Mouse (Mus musculus) embryo, embryonic 10.5 days (tissue): ENCODE measurements around the gene Gtsf1.
A peak's percentile ranks its signal among the peaks of the same experiment; 100 is the strongest.

ENCODE experiments used
- DNase-seq: peaks from one replicate; pipeline ENCODE4 v3.0.0-alpha.2; 2015; ENCODE audit warnings: low spot score

Gtsf1 gene

GRCm38 (mm10) chr15:103377752-103378664 is 52.3 kb downstream of the Gtsf1 start:
- no peak for DNase-seq

GRCm38 (mm10) chr15:103376837-103377269 is 53.4 kb downstream of the Gtsf1 start:
- no peak for DNase-seq

- no peak for DNase-seq
Observed at GRCm38 (mm10) chr15:103375112-103375800, 55.0 kb downstream of the Gtsf1 start.

GRCm38 (mm10) chr15:103372461-103372860 is 57.8 kb downstream of the Gtsf1 start:
- no peak for DNase-seq

- DNase-seq, result no peak
Observed at GRCm38 (mm10) chr15:103371741-103372140, 58.5 kb downstream of the Gtsf1 start.

- DNase-seq, result peak; percentile 41
Observed at GRCm38 (mm10) chr15:103371208-103371607, 59.1 kb downstream of the Gtsf1 start.

GRCm38 (mm10) chr15:103370462-103370861 is 59.8 kb downstream of the Gtsf1 start:
- DNase-seq, result no peak

GRCm38 (mm10) chr15:103369123-103369522 is 61.1 kb downstream of the Gtsf1 start:
- no peak for DNase-seq

- DNase-seq, result no peak
Observed at GRCm38 (mm10) chr15:103368179-103368940, 61.9 kb downstream of the Gtsf1 start.

- DNase-seq, result peak; percentile 81
Observed at GRCm38 (mm10) chr15:103366376-103367149, 63.7 kb downstream of the Gtsf1 start, which contains the start of gene Itga5. Gene Itga5 (minus strand): TSS chr15:103366763.

GRCm38 (mm10) chr15:103365471-103366375 is 64.5 kb downstream of the Gtsf1 start:
- DNase-seq, result peak; percentile 71

- no peak for DNase-seq
Observed at GRCm38 (mm10) chr15:103364761-103365160, 65.5 kb downstream of the Gtsf1 start.

GRCm38 (mm10) chr15:103363809-103364208 is 66.5 kb downstream of the Gtsf1 start:
- no peak for DNase-seq

GRCm38 (mm10) chr15:103362950-103363349 is 67.3 kb downstream of the Gtsf1 start:
- DNase-seq, result no peak

- DNase-seq, result no peak
Observed at GRCm38 (mm10) chr15:103362333-103362732, 67.9 kb downstream of the Gtsf1 start.

GRCm38 (mm10) chr15:103361269-103361668 is 69.0 kb downstream of the Gtsf1 start:
- DNase-seq, result no peak

- DNase-seq, result no peak
Observed at GRCm38 (mm10) chr15:103359869-103360602, 70.2 kb downstream of the Gtsf1 start.

GRCm38 (mm10) chr15:103359122-103359510 is 71.2 kb downstream of the Gtsf1 start:
- no peak for DNase-seq

GRCm38 (mm10) chr15:103358278-103359121 is 71.8 kb downstream of the Gtsf1 start:
- DNase-seq, result peak; percentile 36
